Mouse (Mus musculus) layer of hippocampus, adult 2 months (tissue): ENCODE results near the gene Rtbdn. TPM values are rescaled to one million over a fixed set of nuclear protein-coding genes. Genes with fewer than 3 reads are reported as not detected.
A peak's percentile ranks its signal among the peaks of the same experiment; 100 is the strongest.

ENCODE experiments used
- DNase-seq, 2 experiments: peaks; one replicate each; pipeline ENCODE4 v3.0.0; 2022; ENCODE audit warnings: low spot score in 2 of 2
- H3K27ac ChIP-seq: fragments of 200-600 bp; 2 replicates; pipeline ENCODE4 v1.8.1; 2022
- H3K4me3 ChIP-seq: fragments of 200-600 bp; 2 replicates; pipeline ENCODE4 v1.8.1; 2022; ENCODE audit warnings: mild to moderate bottlenecking
- CTCF ChIP-seq: fragments of 200-600 bp; conservative IDR thresholded peaks from 2 replicates; pipeline ENCODE4 v1.8.1; 2022; ENCODE audit warnings: antibody characterized with exemption, mild to moderate bottlenecking, moderate library complexity
- microRNA-seq, 2 experiments: library from miRNA; unstranded; fragments of <30 nt; microRNA quantifications; one replicate each; pipeline ENCODE4 v1.2.0; 2021
- total RNA-seq, 2 experiments: library from RNA; stranded (reverse); gene quantifications; 2 replicates each; pipeline ENCODE4 v1.2.3; 2021

Gene Rtbdn
- total RNA-seq, 2 experiments from 2014 or later, result 1.1 TPM

DNA sequence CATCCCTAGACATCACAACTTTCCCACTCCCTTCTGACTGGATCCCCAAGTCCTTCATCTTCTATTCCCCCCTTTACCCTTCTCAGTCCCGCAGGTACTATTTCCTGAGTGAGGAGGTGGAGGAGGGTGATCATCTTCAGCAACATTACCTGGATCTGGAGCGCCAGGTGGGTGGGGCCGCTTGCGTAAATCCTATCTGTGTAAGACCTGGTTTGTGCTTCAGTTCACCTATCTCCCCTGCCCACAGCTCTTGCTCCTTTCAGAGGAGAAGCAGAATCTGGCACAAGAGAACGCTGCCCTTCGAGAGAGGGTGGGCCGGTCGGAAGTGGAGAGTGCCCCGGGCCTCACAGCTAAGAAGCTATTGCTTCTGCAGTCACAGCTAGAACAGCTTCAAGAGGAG, 47.6 kb downstream of the Rtbdn start:
- no peak for DNase-seq
- no peak overlapping the region for H3K27ac ChIP-seq
- TF ChIP-seq CTCF, result no peak
- no peak overlapping the region for H3K4me3 ChIP-seq

- Histone ChIP-seq H3K4me3 (no peak overlapping the region), H3K27ac (no peak overlapping the region)
- TF ChIP-seq CTCF, result no peak
These were observed 48.9 kb downstream of the Rtbdn start for GRCm38 (mm10) chr8:84995680-84996079.

GRCm38 (mm10) chr8:84996978-84997377, 50.2 kb downstream of the Rtbdn start:
- TF ChIP-seq CTCF, result no peak
- DNase-seq, result no peak
- no peak overlapping the region for H3K27ac ChIP-seq
- no peak overlapping the region for H3K4me3 ChIP-seq

More at GRCm38 (mm10) chr8:84995680-84996079, 48.9 kb downstream of the Rtbdn start:
- DNase-seq, result no peak

DNA sequence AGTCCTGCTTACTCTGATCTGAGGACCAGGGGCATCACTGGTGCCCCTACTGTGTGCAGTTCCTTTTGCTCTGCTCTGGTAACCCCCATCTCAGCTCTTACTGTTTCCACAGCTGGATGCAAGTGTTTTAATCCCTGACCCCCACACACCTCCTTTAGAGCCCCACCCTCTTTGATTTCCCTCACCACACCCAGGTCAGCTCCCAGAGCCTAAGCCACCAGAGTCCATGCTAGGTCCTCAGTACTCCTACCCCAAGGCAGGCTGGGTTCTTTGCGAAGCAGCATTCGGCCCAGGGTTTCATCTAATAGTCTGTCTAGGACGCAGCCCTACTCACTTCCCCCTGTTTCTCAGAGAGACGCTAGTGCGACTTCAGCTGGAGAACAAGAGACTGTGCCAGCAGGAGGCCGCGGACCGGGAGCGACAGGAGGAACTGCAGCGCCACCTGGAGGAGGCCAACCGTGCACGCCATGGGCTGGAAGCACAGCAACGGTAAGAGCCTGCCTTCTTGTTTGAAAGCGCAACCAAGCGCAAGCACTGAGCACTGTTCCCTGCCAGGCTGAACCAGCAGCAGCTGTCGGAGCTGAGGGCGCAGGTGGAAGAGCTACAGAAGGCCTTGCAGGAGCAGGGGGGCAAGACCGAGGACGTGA, 51.0 kb downstream of the Rtbdn start:
- TF ChIP-seq CTCF, result peak; percentile 98
- DNase-seq, result peak; percentile 91 to 96
- Histone ChIP-seq H3K4me3 (no peak overlapping the region; the same call in 1 of the 2 replicates), H3K27ac (no peak overlapping the region; the same call in 1 of the 2 replicates)

Small RNAs within 50 kb of the gene (microRNA-seq; reads per million reads assigned to microRNA genes)
- 0.64 to 2.6 reads per million in 2 experiments for gene Gm24197

Other genes with a start within 250 kb of the Rtbdn start
- 1 to 10 TPM; 2.3 to 2.6 TPM for gene Lyl1, start 245.5 kb upstream of the Rtbdn start, total RNA-seq
- gene G430095P16Rik, start 224.0 kb upstream of the Rtbdn start, total RNA-seq, result under 1 TPM in 1 of 2 experiments, not detected in 1; 0.54 TPM
- 100 to 1,000 TPM; 408 to 482 TPM for gene Nfix, start 146.6 kb upstream of the Rtbdn start, total RNA-seq
- 10 to 100 TPM; 11.9 TPM for gene Dand5, start 124.2 kb upstream of the Rtbdn start, total RNA-seq
- 10 to 100 TPM; 23.3 to 26.1 TPM for gene Gadd45gip1, start 115.5 kb upstream of the Rtbdn start, total RNA-seq
- gene Rad23a, start 106.3 kb upstream of the Rtbdn start, total RNA-seq, result 10 to 100 TPM; 63.4 to 75.9 TPM
- gene Calr, start 100.1 kb upstream of the Rtbdn start, total RNA-seq, result 100 to 1,000 TPM; 457 to 504 TPM
- 10 to 100 TPM; 49.7 to 58.0 TPM for gene Farsa, start 90.0 kb upstream of the Rtbdn start, total RNA-seq
- 10 to 100 TPM; 17.6 to 19.8 TPM for gene Syce2, start 74.9 kb upstream of the Rtbdn start, total RNA-seq
- gene Gcdh, start 53.1 kb upstream of the Rtbdn start, total RNA-seq, result 10 to 100 TPM; 37.5 to 41.2 TPM
- not detected for gene Klf1, start 45.1 kb upstream of the Rtbdn start, total RNA-seq
- gene Dnase2a, start 38.4 kb upstream of the Rtbdn start, total RNA-seq, result 1 to 10 TPM; 3.9 to 5.7 TPM
- 10 to 100 TPM; 78.9 to 85.5 TPM for gene Mast1, start 9.6 kb upstream of the Rtbdn start, total RNA-seq
- gene Gm49661, start 22.4 kb downstream of the Rtbdn start, total RNA-seq, result not detected
- 100 to 1,000 TPM; 323 to 345 TPM for gene Prdx2, start 22.6 kb downstream of the Rtbdn start, total RNA-seq
- 10 to 100 TPM; 43.0 to 46.9 TPM for gene Rnaseh2a, start 22.8 kb downstream of the Rtbdn start, total RNA-seq
- gene Junb, start 31.7 kb downstream of the Rtbdn start, total RNA-seq, result 10 to 100 TPM; 57.7 to 63.0 TPM
- 1 to 10 TPM; 9.2 to 10.0 TPM for gene Hook2, start 43.6 kb downstream of the Rtbdn start, total RNA-seq
- not detected for gene Best2, start 67.5 kb downstream of the Rtbdn start, total RNA-seq
- gene Asna1, start 78.3 kb downstream of the Rtbdn start, total RNA-seq, result 100 to 1,000 TPM; 119 to 122 TPM
- 100 to 1,000 TPM; 125 to 136 TPM for gene Trir, start 79.8 kb downstream of the Rtbdn start, total RNA-seq
- 100 to 1,000 TPM; 170 to 175 TPM for gene Tnpo2, start 89.9 kb downstream of the Rtbdn start, total RNA-seq
- gene Fbxw9, start 113.1 kb downstream of the Rtbdn start, total RNA-seq, result 10 to 100 TPM; 22.6 to 23.5 TPM
- not detected for gene Gm5741, start 121.0 kb downstream of the Rtbdn start, total RNA-seq
- 10 to 100 TPM; 63.4 to 70.6 TPM for gene Dhps, start 124.8 kb downstream of the Rtbdn start, total RNA-seq
- 10 to 100 TPM; 60.8 to 66.3 TPM for gene Wdr83os, start 133.7 kb downstream of the Rtbdn start, total RNA-seq
- 10 to 100 TPM; 26.7 to 29.0 TPM for gene Wdr83, start 134.3 kb downstream of the Rtbdn start, total RNA-seq
- gene Man2b1, start 136.3 kb downstream of the Rtbdn start, total RNA-seq, result 10 to 100 TPM; 32.9 to 37.5 TPM
- gene Zfp791, start 176.1 kb downstream of the Rtbdn start, total RNA-seq, result 1 to 10 TPM; 7.8 to 8.6 TPM
- gene Cks1brt, start 204.9 kb downstream of the Rtbdn start, total RNA-seq, result not detected